Mouse (Mus musculus) thymus, adult 18-20 months (tissue): ENCODE data around the gene Ctnna2.
A peak's percentile ranks its signal among the peaks of the same experiment; 100 is the strongest.

Source experiments
- DNase-seq, 2 experiments: peaks; one replicate each; pipeline ENCODE4 v3.0.0; 2022; ENCODE audit warnings: mixed read lengths in 2 of 2

Ctnna2 gene

GRCm38 (mm10) chr6:77979241-77979961 lies at the start of gene Ctnna2:
Gene Ctnna2 (minus strand): TSS chr6:77979699.
- DNase-seq: peak; percentile 2 to 3

GRCm38 (mm10) chr6:77980137-77981052 lies 896 bp upstream of the Ctnna2 start:
- no peak for DNase-seq

GRCm38 (mm10) chr6:77978476-77979240 lies 841 bp downstream of the Ctnna2 start:
- DNase-seq: no peak

- no peak for DNase-seq
Observed at GRCm38 (mm10) chr6:77970545-77971242, 8.8 kb downstream of the Ctnna2 start.

GRCm38 (mm10) chr6:77969774-77970173 lies 9.7 kb downstream of the Ctnna2 start:
- DNase-seq: no peak

GRCm38 (mm10) chr6:77962011-77962410 lies 17.5 kb downstream of the Ctnna2 start:
- no peak for DNase-seq

- DNase-seq: no peak
Observed at GRCm38 (mm10) chr6:77951276-77951675, 28.2 kb downstream of the Ctnna2 start.

- no peak for DNase-seq
Observed at GRCm38 (mm10) chr6:77950690-77951089, 28.8 kb downstream of the Ctnna2 start.

- no peak for DNase-seq
Observed at GRCm38 (mm10) chr6:77929375-77929774, 50.1 kb downstream of the Ctnna2 start.

- no peak for DNase-seq
Observed at GRCm38 (mm10) chr6:77873150-77873549, 106.3 kb downstream of the Ctnna2 start.

- DNase-seq: no peak
Observed at GRCm38 (mm10) chr6:77869313-77869712, 110.2 kb downstream of the Ctnna2 start.

- DNase-seq: no peak
Observed at GRCm38 (mm10) chr6:77868119-77868518, 111.4 kb downstream of the Ctnna2 start.

GRCm38 (mm10) chr6:77863379-77863778 lies 116.1 kb downstream of the Ctnna2 start:
- no peak for DNase-seq

- no peak for DNase-seq
Observed at GRCm38 (mm10) chr6:77862781-77863180, 116.7 kb downstream of the Ctnna2 start.

GRCm38 (mm10) chr6:77849438-77849837 lies 130.1 kb downstream of the Ctnna2 start:
- DNase-seq: no peak

- DNase-seq: no peak
Observed at GRCm38 (mm10) chr6:77848796-77849195, 130.7 kb downstream of the Ctnna2 start.

- no peak for DNase-seq
Observed at GRCm38 (mm10) chr6:77847651-77848050, 131.8 kb downstream of the Ctnna2 start.

GRCm38 (mm10) chr6:77839076-77839475 lies 140.4 kb downstream of the Ctnna2 start:
- no peak for DNase-seq

GRCm38 (mm10) chr6:77838653-77839052 lies 140.8 kb downstream of the Ctnna2 start:
- DNase-seq: no peak

- no peak for DNase-seq
Observed at GRCm38 (mm10) chr6:77837543-77837942, 142.0 kb downstream of the Ctnna2 start.

- no peak for DNase-seq
Observed at GRCm38 (mm10) chr6:77834680-77835079, 144.8 kb downstream of the Ctnna2 start.

GRCm38 (mm10) chr6:77827526-77827925 lies 152.0 kb downstream of the Ctnna2 start:
- DNase-seq: no peak
